Mouse (Mus musculus) ES-Bruce4 (cell line): Measurements from ENCODE around the gene Tprg. TPM values are rescaled to one million over a fixed set of nuclear protein-coding genes. Genes with fewer than 3 reads are reported as not detected.

ENCODE experiments used
- H3K27ac ChIP-seq: 2 replicates; pipeline ENCODE4 v1.5.1; 2012; ENCODE audit warnings: low read length, inconsistent platforms; ENCODE audit not compliant: insufficient read depth
- H3K27me3 ChIP-seq: 2 replicates; pipeline ENCODE4 v1.6.1; 2012; ENCODE audit warnings: mild to moderate bottlenecking, low read length, inconsistent platforms; ENCODE audit not compliant: control insufficient read depth, poor library complexity, insufficient read depth, severe bottlenecking
- H3K36me3 ChIP-seq: 2 replicates; pipeline ENCODE4 v1.6.1; 2012; ENCODE audit warnings: inconsistent platforms, mild to moderate bottlenecking, low read length, moderate library complexity; ENCODE audit not compliant: control insufficient read depth, poor library complexity, insufficient read depth, severe bottlenecking
- H3K4me1 ChIP-seq: one replicate; pipeline ENCODE4 v1.8.1; 2011; ENCODE audit warnings: low read length; ENCODE audit not compliant: control insufficient read depth, insufficient read depth
- H3K4me3 ChIP-seq: 2 replicates; pipeline ENCODE4 v1.5.1; 2011; ENCODE audit warnings: low read depth, mild to moderate bottlenecking, low read length
- H3K9ac ChIP-seq: 2 replicates; pipeline ENCODE4 v1.6.1; 2012; ENCODE audit warnings: low read depth, mild to moderate bottlenecking, inconsistent platforms; ENCODE audit not compliant: poor library complexity, severe bottlenecking
- H3K9me3 ChIP-seq: replicated peaks from 2 replicates; pipeline ENCODE4 v1.6.1; 2012; ENCODE audit warnings: mild to moderate bottlenecking, low read length, inconsistent platforms; ENCODE audit not compliant: control insufficient read depth, poor library complexity, insufficient read depth, severe bottlenecking
- CTCF ChIP-seq: IDR thresholded peaks from one replicate; pipeline ENCODE4 v1.8.1; 2011; ENCODE audit warnings: low read depth, low read length
- EP300 ChIP-seq: IDR thresholded peaks from 2 replicates; pipeline ENCODE4 v1.6.1; 2011; ENCODE audit warnings: low read depth, low read length; ENCODE audit not compliant: insufficient read depth
- POLR2A ChIP-seq: IDR thresholded peaks from one replicate; pipeline ENCODE4 v1.8.1; 2011; ENCODE audit warnings: low read length; ENCODE audit not compliant: insufficient read depth
- polyA plus RNA-seq: library from polyadenylated mRNA; stranded (reverse); fragments of >200 nt; gene quantifications from 2 replicates; pipeline ENCODE4 v1.2.4, GENCODE M21; 2011; ENCODE audit warnings: low read depth; ENCODE audit not compliant: missing spikeins, insufficient read depth, insufficient read length

The Tprg gene
- polyA plus RNA-seq, 1 experiment, result not detected

- H3K27me3 ChIP-seq, result no peaks in the 10 kb centered on the region
- no peaks in the 10 kb centered on the region for H3K36me3 ChIP-seq
- TF ChIP-seq CTCF (peak; percentile 44), EP300 (no peak)
- no peak overlapping the region for H3K4me3 ChIP-seq
- H3K9me3 ChIP-seq, result no peaks in the 10 kb centered on the region
- H3K27ac ChIP-seq, result no peak overlapping the region
- no peak overlapping the region for H3K9ac ChIP-seq
- H3K4me1 ChIP-seq, result no peaks in the 10 kb centered on the region
Measured at GRCm38 (mm10) chr16:25349626-25350025, 63.0 kb downstream of the Tprg start.

DNA sequence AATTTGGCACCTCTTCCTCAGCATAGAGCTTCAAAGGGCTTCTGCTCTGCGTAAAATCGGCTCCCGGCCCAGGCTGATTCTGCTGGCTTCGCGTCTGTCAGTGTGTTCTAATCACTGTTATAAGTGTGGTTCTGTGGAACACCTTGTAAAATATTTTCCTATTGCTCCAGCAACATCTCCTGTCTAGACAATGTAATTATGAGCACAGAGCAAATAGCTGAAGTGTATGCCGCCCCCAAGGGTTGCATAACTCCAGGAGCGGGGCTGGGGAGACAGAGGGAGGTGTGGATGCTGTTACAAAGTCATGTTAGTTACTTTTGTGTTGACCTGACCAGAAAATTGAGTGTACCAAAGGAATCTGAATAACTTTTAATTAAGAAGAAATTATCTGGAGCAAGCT, 81.2 kb downstream of the Tprg start:
- Histone ChIP-seq H3K27me3 (no peaks in the 10 kb centered on the region), H3K4me3 (no peak overlapping the region), H3K9me3 (no peaks in the 10 kb centered on the region), H3K9ac (no peak overlapping the region), H3K27ac (no peak overlapping the region), H3K4me1 (no peaks in the 10 kb centered on the region), H3K36me3 (no peaks in the 10 kb centered on the region)
- TF ChIP-seq CTCF (no peak), EP300 (no peak), POLR2A (no peak)

DNA sequence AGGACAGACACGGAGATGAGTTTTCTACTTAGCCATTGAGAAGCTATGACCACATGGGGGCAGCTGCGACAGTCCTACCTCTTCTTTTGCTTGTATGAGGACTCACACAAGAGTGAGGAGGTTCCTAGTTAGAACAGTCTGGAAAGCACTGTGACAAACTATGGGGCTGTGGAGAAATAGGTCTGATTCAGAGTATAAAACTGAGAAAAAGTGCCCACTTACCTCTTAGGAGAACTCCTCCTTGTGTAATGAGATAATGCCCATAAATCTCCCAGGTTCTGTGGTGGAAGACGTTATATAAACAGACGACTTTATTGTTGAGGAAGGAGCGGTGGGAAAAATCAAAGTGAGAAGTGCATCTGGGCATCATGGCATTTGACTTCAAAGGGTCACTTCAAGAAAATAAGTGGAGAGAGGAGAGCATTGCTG, 83.4 kb downstream of the Tprg start:
- Histone ChIP-seq H3K4me3 (no peak overlapping the region), H3K36me3 (no peaks in the 10 kb centered on the region), H3K27ac (no peak overlapping the region), H3K27me3 (no peaks in the 10 kb centered on the region), H3K9me3 (no peaks in the 10 kb centered on the region), H3K9ac (no peak overlapping the region), H3K4me1 (no peaks in the 10 kb centered on the region)
- TF ChIP-seq EP300 (no peak), POLR2A (no peak), CTCF (no peak)

DNA sequence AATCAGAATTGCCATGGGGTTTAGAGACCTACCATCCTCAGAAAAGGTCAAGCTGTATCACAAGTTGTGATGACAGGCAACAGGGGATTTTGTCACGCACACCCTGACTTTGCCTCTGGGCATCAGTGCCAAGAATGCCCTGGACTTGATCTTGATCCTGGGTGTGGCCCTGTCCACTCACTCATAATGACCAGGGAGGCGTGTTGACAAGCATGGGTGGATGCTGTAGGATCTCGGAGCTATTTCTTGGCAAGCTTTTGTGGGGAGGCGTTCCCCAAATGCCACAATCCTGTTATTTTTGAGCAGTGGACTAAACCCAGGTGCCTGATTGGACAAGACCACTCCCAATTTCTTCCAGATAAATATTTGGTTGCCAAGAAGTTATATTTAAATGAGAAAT, 87.5 kb downstream of the Tprg start:
- H3K9me3 ChIP-seq, result no peaks in the 10 kb centered on the region
- H3K4me1 ChIP-seq, result no peaks in the 10 kb centered on the region
- H3K27ac ChIP-seq, result no peak overlapping the region
- no peaks in the 10 kb centered on the region for H3K36me3 ChIP-seq
- H3K27me3 ChIP-seq, result no peaks in the 10 kb centered on the region
- TF ChIP-seq EP300 (no peak), POLR2A (no peak), CTCF (no peak)
- H3K4me3 ChIP-seq, result no peak overlapping the region
- no peak overlapping the region for H3K9ac ChIP-seq

DNA sequence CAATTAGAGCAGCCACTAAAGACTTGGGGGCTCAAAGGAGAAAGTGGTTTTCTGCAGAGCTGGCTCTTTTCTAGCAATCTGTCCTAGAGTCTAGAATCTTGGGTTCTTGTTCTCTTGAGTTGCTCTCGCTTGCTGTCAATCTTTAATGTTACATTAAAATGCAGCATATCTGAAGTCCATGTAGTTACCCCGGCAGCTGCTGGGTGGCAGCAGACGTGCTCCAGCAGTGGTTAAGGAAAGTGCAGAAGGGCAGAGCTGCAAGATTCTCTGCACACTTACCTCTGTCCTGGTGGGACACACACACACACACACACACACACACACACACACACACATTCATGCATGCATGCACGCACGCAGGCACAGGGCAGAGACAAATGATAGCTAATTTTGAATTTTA, 88.2 kb downstream of the Tprg start:
- Histone ChIP-seq H3K27me3 (no peaks in the 10 kb centered on the region), H3K9ac (no peak overlapping the region), H3K36me3 (no peaks in the 10 kb centered on the region), H3K27ac (no peak overlapping the region), H3K4me3 (no peak overlapping the region), H3K4me1 (no peaks in the 10 kb centered on the region), H3K9me3 (no peaks in the 10 kb centered on the region)
- TF ChIP-seq EP300 (no peak), POLR2A (no peak), CTCF (peak; percentile 26)

DNA sequence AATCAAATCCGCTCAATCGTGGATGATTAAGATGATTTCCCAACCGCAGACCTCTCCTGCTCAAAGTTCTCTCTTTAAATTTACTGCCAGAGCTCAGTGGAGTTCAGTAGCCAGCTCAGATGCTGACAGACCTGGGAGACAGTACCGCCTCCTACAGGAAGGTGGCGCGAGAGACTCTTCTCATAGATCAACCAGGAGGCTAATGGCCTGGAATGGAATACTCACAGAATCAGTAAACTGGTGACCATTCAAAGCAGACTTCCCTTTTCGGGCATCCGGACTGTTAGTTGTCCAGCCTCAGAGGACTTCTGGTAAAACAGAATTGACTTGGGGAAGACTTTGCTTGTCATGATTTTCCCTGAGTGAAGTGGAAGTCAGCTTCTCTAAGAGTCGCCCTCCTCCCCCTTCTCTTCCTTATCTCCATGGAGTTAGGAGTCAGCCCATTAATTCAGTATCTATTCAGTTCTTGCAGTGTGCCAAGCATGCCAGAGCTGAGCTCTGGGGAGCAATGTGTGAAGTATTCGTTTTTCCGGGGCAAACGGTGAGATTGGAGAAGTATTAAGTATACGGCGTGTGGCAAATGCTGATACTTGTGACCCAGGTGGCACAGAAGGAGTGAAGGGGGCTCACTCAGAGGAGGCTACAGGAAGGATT, 90.2 kb downstream of the Tprg start:
- H3K4me3 ChIP-seq, result no peak overlapping the region
- no peak overlapping the region for H3K27ac ChIP-seq
- no peaks in the 10 kb centered on the region for H3K9me3 ChIP-seq

More for the DNA sequence above, 90.2 kb downstream of the Tprg start:
- H3K36me3 ChIP-seq, result no peaks in the 10 kb centered on the region
- H3K4me1 ChIP-seq, result no peaks in the 10 kb centered on the region
- TF ChIP-seq POLR2A (no peak), EP300 (0 out of 2 replicates have a peak, but pooled peaks have one; percentile 30), CTCF (peak; percentile 70)
- H3K9ac ChIP-seq, result no peak overlapping the region
- H3K27me3 ChIP-seq, result no peaks in the 10 kb centered on the region
